Mouse (Mus musculus): ENCODE measurements around the gene Dnm1. TPM values are rescaled to one million over a fixed set of nuclear protein-coding genes. Genes with fewer than 3 reads are reported as not detected.

The Dnm1 gene
- total RNA-seq, 2 experiments from 2014 or later = 14.8 to 20.3 TPM

- no peak for DNase-seq
These were observed 77.3 kb downstream of the Dnm1 start for GRCm38 (mm10) chr2:32275823-32276222.

- DNase-seq = peak; percentile 45 to 51
These were observed 92.5 kb downstream of the Dnm1 start for GRCm38 (mm10) chr2:32260635-32261034.

- peak; percentile 94 to 95 for DNase-seq
These were observed 93.3 kb downstream of the Dnm1 start, which contains the start of gene Uck1 for GRCm38 (mm10) chr2:32259657-32260417. TSS of gene Uck1 (minus strand) at chr2:32260159.

GRCm38 (mm10) chr2:32258887-32259533 lies 94.1 kb downstream of the Dnm1 start:
- DNase-seq = peak in 1 of 2 experiments; percentile 43

Small RNAs within 50 kb of the gene (microRNA-seq; reads per million reads assigned to microRNA genes)
- not detected for gene Gm23363
- gene Mir199b = 18.7 reads per million, percentile 32 among the genes with 10 or more reads in this experiment

Other genes starting within 250 kb of the Dnm1 start
- 100 to 1,000 TPM in 1 of 2 experiments, 10 to 100 TPM in 1; 99.3 to 119 TPM for gene Prrc2b, start 202.3 kb downstream of the Dnm1 start, total RNA-seq (2021)
- 10 to 100 TPM; 32.2 to 37.5 TPM for gene Pomt1, start 116.7 kb downstream of the Dnm1 start, total RNA-seq (2021)
- gene Uck1, start 93.2 kb downstream of the Dnm1 start, total RNA-seq (2021) = 100 to 1,000 TPM; 118 to 120 TPM
- gene Golga2, start 66.0 kb downstream of the Dnm1 start, total RNA-seq (2021) = 10 to 100 TPM; 73.0 to 74.2 TPM
- gene Swi5, start 65.3 kb downstream of the Dnm1 start, total RNA-seq (2021) = 100 to 1,000 TPM; 289 to 304 TPM
- gene Ciz1, start 1.0 kb downstream of the Dnm1 start, total RNA-seq (2021) = 10 to 100 TPM; 59.8 to 66.2 TPM
- gene 1110008P14Rik, start 28.6 kb upstream of the Dnm1 start, total RNA-seq (2021) = 100 to 1,000 TPM; 175 to 184 TPM
- gene Lcn2, start 34.9 kb upstream of the Dnm1 start, total RNA-seq (2021) = 1 to 10 TPM; 1.1 to 3.9 TPM
- gene Ptges2, start 42.6 kb upstream of the Dnm1 start, total RNA-seq (2021) = 10 to 100 TPM; 58.2 to 58.7 TPM
- gene Naif1, start 97.1 kb upstream of the Dnm1 start, total RNA-seq (2021) = 1 to 10 TPM; 4.3 to 5.2 TPM
- 10 to 100 TPM; 78.8 to 99.7 TPM for gene Slc25a25, start 98.1 kb upstream of the Dnm1 start, total RNA-seq (2021)
- gene Fam102a, start 182.0 kb upstream of the Dnm1 start, total RNA-seq (2021) = 10 to 100 TPM; 21.5 to 34.8 TPM
- gene Dpm2, start 217.5 kb upstream of the Dnm1 start, total RNA-seq (2021) = 10 to 100 TPM; 60.5 to 61.1 TPM
- not detected for gene Pip5kl1, start 221.5 kb upstream of the Dnm1 start, total RNA-seq (2021)
- gene 9430097D07Rik, start 222.3 kb upstream of the Dnm1 start, total RNA-seq (2021) = not detected
- gene St6galnac4, start 233.8 kb upstream of the Dnm1 start, total RNA-seq (2021) = 10 to 100 TPM in 1 of 2 experiments, 1 to 10 TPM in 1; 7.9 to 11.0 TPM
- 10 to 100 TPM; 38.3 to 58.1 TPM for gene St6galnac6, start 246.4 kb upstream of the Dnm1 start, total RNA-seq (2021)